Mouse (Mus musculus) olfactory bulb, adult 2 months (tissue): ENCODE results near the gene Spata2l.

ENCODE experiments used
- CTCF ChIP-seq: fragments of 200-500 bp; IDR thresholded peaks from 2 replicates; pipeline ENCODE4 v1.5.1; 2012; ENCODE audit warnings: low read depth, mild to moderate bottlenecking, low read length, moderate library complexity; ENCODE audit not compliant: insufficient read depth
- POLR2A ChIP-seq: fragments of 200-500 bp; IDR thresholded peaks from 2 replicates; pipeline ENCODE4 v1.6.1; 2012; ENCODE audit warnings: mild to moderate bottlenecking, low read depth, low read length, moderate library complexity; ENCODE audit not compliant: insufficient read depth

GRCm38 (mm10) chr8:123231742-123232141, 4.3 kb downstream of the Spata2l start:
- TF ChIP-seq POLR2A, result no peak
- no peak for TF ChIP-seq CTCF
